Mouse (Mus musculus) monocyte, adult 5-6 weeks (primary cell): ENCODE data around the gene Prrc2b. TPM values are rescaled to one million over a fixed set of nuclear protein-coding genes. Genes with fewer than 3 reads are reported as not detected.

ENCODE experiments used
- ATAC-seq: fragments of 153-309, 156-312 bp; replicated peaks from 2 replicates; pipeline ENCODE4 v1.8.0; 2017; ENCODE audit warnings: mild to moderate bottlenecking; ENCODE audit not compliant: low TSS enrichment, insufficient number of reproducible peaks, severe bottlenecking, poor library complexity, low FRiP score
- total RNA-seq: library from RNA; stranded (forward); fragments of 200-1000, 200-491, 200-594 nt; gene quantifications from 3 replicates; pipeline ENCODE4 v1.2.3, GENCODE M21; 2017

Gene Prrc2b
- total RNA-seq, 1 experiment from 2014 or later: 22.1 TPM

GRCm38 (mm10) chr2:32175051-32175466 lies 24.2 kb downstream of the Prrc2b start:
- ATAC-seq: no peak

GRCm38 (mm10) chr2:32175508-32175907 lies 24.6 kb downstream of the Prrc2b start:
- ATAC-seq: no peak

GRCm38 (mm10) chr2:32176848-32177247 lies 26.0 kb downstream of the Prrc2b start:
- ATAC-seq: no peak

GRCm38 (mm10) chr2:32177397-32178060 lies 26.6 kb downstream of the Prrc2b start:
- ATAC-seq: peak; percentile 59; the same call in 1 of the 2 replicates

- no peak for ATAC-seq
Observed at GRCm38 (mm10) chr2:32179363-32179762, 28.5 kb downstream of the Prrc2b start.

- no peak for ATAC-seq
Observed at GRCm38 (mm10) chr2:32180127-32180526, 29.2 kb downstream of the Prrc2b start.

- no peak for ATAC-seq
Observed at GRCm38 (mm10) chr2:32181364-32181763, 30.5 kb downstream of the Prrc2b start.

GRCm38 (mm10) chr2:32182119-32182518 lies 31.2 kb downstream of the Prrc2b start:
- no peak for ATAC-seq

- ATAC-seq: no peak
Observed at GRCm38 (mm10) chr2:32182676-32183296, 31.9 kb downstream of the Prrc2b start.

GRCm38 (mm10) chr2:32187019-32187551 lies 36.2 kb downstream of the Prrc2b start:
- ATAC-seq: no peak

GRCm38 (mm10) chr2:32187649-32188048 lies 36.8 kb downstream of the Prrc2b start:
- ATAC-seq: no peak

- ATAC-seq: peak; percentile 47; the same call in 1 of the 2 replicates
Observed at GRCm38 (mm10) chr2:32189060-32189681, 38.3 kb downstream of the Prrc2b start.

- no peak for ATAC-seq
Observed at GRCm38 (mm10) chr2:32190620-32191019, 39.7 kb downstream of the Prrc2b start.

GRCm38 (mm10) chr2:32191872-32192507 lies 41.1 kb downstream of the Prrc2b start:
- ATAC-seq: 0 out of 2 replicates have a peak, but pooled peaks have one; percentile 32

GRCm38 (mm10) chr2:32198977-32199376 lies 48.1 kb downstream of the Prrc2b start:
- ATAC-seq: no peak

GRCm38 (mm10) chr2:32200033-32200432 lies 49.2 kb downstream of the Prrc2b start:
- ATAC-seq: no peak

GRCm38 (mm10) chr2:32200712-32201111 lies 49.8 kb downstream of the Prrc2b start:
- ATAC-seq: no peak

GRCm38 (mm10) chr2:32201527-32201926 lies 50.6 kb downstream of the Prrc2b start:
- no peak for ATAC-seq

- ATAC-seq: no peak
Observed at GRCm38 (mm10) chr2:32203853-32204252, 53.0 kb downstream of the Prrc2b start.
